Mouse (Mus musculus) heart, embryonic 11.5 days (tissue): ENCODE measurements around the gene Gja8. TPM values are rescaled to one million over a fixed set of nuclear protein-coding genes. Genes with fewer than 3 reads are reported as not detected.

Experiments used
- ATAC-seq: fragments of 200-750 bp; cut with Nextera tagmentation; replicated peaks from 2 replicates; pipeline ENCODE4 v1.8.0; 2017; ENCODE audit warnings: moderate library complexity; ENCODE audit not compliant: insufficient number of reproducible peaks, low FRiP score, low TSS enrichment
- H3K27ac ChIP-seq: fragments of 300-500 bp; sonication (generic); 2 replicates; pipeline ENCODE4 v1.5.1; 2014; ENCODE audit warnings: mild to moderate bottlenecking, low read depth, low read length
- H3K27me3 ChIP-seq: fragments of 300-500 bp; sonication (generic); 2 replicates; pipeline ENCODE4 v1.6.1; 2014; ENCODE audit warnings: mild to moderate bottlenecking, low read length, mixed read lengths; ENCODE audit not compliant: control insufficient read depth, insufficient read depth
- H3K36me3 ChIP-seq: fragments of 300-500 bp; sonication (generic); 2 replicates; pipeline ENCODE4 v1.6.1; 2014; ENCODE audit warnings: mild to moderate bottlenecking, low read length, moderate library complexity, mixed read lengths; ENCODE audit not compliant: control insufficient read depth, insufficient read depth
- H3K4me1 ChIP-seq: fragments of 300-500 bp; sonication (generic); 2 replicates; pipeline ENCODE4 v1.6.1; 2014; ENCODE audit warnings: low read length; ENCODE audit not compliant: control insufficient read depth, insufficient read depth
- H3K4me2 ChIP-seq: fragments of 300-500 bp; sonication (generic); 2 replicates; pipeline ENCODE4 v1.6.1; 2014; ENCODE audit warnings: mild to moderate bottlenecking, moderate library complexity
- H3K4me3 ChIP-seq: fragments of 300-500 bp; sonication (generic); 2 replicates; pipeline ENCODE4 v1.5.1; 2014; ENCODE audit warnings: low read depth, low read length
- H3K9ac ChIP-seq: fragments of 300-500 bp; sonication (generic); 2 replicates; pipeline ENCODE4 v1.6.1; 2014; ENCODE audit warnings: mild to moderate bottlenecking, low read depth, low read length, moderate library complexity
- H3K9me3 ChIP-seq: fragments of 300-500 bp; sonication (generic); replicated peaks from 2 replicates; pipeline ENCODE4 v1.6.1; 2016; ENCODE audit warnings: low read length; ENCODE audit not compliant: control insufficient read depth
- WGBS: fragments of 180-500 bp; shearing (Covaris S2); extraction: QIAGEN DNeasy Blood & Tissue Kit; methylation state at CpG from one replicate; pipeline ENCODE4 v1.1.7; 2014; ENCODE audit not compliant: insufficient replicate concordance; 5-methylcytosine and 5-hydroxymethylcytosine counted together
- polyA plus RNA-seq: library from polyadenylated mRNA; unstranded; fragments of >200 nt; fragmentation: Nextera tagmentation; extraction: Ambion mirVana; gene quantifications from 2 replicates; pipeline ENCODE4 v1.2.1, GENCODE M21; 2014

The Gja8 gene
- polyA plus RNA-seq, 1 experiment from 2014 or later, result not detected

DNA sequence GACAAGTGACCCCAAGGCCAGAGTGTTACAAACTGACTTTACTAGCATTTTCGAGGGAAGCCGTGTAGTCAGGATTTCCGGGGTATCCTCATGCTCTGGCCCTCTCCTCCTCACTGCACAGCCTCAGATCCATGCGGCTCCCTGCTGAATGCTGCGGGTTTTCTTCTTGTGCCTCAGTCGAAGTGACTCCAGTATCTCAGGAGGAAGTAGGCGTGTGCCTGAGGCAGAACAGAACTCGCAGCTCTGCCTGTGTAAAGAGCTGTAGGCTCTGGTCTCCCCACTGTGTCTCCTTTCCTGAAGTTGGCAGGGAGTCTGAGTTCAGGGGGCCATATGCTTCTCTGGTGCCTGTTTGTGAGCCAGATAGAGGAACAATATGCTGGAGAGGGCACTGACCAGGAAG lies 54.8 kb downstream of the Gja8 start:
- peaks cover 18% of the 10 kb centered on the region for H3K36me3 ChIP-seq
- no peak overlapping the region for H3K4me2 ChIP-seq
- WGBS, result 73% methylated on average over 8 of the region's 8 CpGs
- no peak overlapping the region for H3K27ac ChIP-seq
- no peaks in the 10 kb centered on the region for H3K9me3 ChIP-seq
- no peaks in the 10 kb centered on the region for H3K27me3 ChIP-seq
- H3K4me3 ChIP-seq, result no peak overlapping the region
- H3K4me1 ChIP-seq, result no peaks in the 10 kb centered on the region
- no peak overlapping the region for H3K9ac ChIP-seq
- no peak for ATAC-seq

DNA sequence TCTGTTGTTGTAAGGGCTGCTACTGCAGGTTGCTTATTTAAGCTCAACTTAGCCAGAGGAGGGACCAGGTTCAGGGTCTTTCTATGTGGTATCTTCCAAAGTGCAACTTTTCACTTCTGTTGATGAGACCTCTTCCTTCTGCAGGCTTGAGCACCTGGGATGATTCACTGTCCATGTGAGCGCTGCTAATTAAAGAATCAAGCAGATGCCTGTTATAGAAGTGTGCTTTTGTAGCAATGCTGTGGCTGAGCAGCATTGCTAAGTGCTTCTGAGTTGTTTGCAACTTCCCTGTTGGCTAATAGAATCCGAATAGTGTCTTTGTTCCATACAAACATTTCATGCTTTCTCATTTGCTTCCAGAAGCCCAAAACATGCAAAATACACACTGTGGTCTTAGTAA lies 55.5 kb downstream of the Gja8 start:
- H3K27ac ChIP-seq, result no peak overlapping the region
- ATAC-seq, result no peak
- no peaks in the 10 kb centered on the region for H3K27me3 ChIP-seq
- H3K4me2 ChIP-seq, result no peak overlapping the region
- no peaks in the 10 kb centered on the region for H3K9me3 ChIP-seq
- no peaks in the 10 kb centered on the region for H3K4me1 ChIP-seq
- H3K4me3 ChIP-seq, result no peak overlapping the region
- WGBS, result 92% methylated on average over 2 of the region's 2 CpGs
- peaks cover 18% of the 10 kb centered on the region for H3K36me3 ChIP-seq
- H3K9ac ChIP-seq, result no peak overlapping the region

DNA sequence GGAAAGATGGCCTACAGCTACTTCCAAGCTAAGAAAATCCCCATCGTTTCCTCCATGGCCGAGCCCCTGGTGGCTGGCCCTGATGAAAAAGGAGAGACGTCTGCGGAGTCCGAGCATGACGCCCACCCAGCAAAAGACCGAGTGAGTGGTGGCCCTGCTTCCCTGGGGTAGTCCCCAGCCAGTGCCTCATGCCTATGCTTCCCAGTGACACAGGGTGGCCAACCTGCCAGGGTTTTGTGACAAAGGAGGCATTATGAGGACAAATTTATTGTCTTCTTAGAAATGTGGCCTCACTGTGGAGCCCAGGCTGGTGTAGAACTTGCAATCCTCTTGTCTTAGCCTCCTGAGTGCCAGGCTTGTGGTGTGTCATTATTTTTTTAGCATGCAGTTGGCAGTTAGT lies 56.7 kb downstream of the Gja8 start:
- Histone ChIP-seq H3K27me3 (no peaks in the 10 kb centered on the region), H3K36me3 (peaks cover 18% of the 10 kb centered on the region), H3K9me3 (no peaks in the 10 kb centered on the region), H3K4me2 (no peak overlapping the region), H3K4me1 (no peaks in the 10 kb centered on the region), H3K27ac (no peak overlapping the region), H3K9ac (no peak overlapping the region), H3K4me3 (no peak overlapping the region)
- ATAC-seq, result no peak
- WGBS, result 90% methylated on average over 7 of the region's 7 CpGs

DNA sequence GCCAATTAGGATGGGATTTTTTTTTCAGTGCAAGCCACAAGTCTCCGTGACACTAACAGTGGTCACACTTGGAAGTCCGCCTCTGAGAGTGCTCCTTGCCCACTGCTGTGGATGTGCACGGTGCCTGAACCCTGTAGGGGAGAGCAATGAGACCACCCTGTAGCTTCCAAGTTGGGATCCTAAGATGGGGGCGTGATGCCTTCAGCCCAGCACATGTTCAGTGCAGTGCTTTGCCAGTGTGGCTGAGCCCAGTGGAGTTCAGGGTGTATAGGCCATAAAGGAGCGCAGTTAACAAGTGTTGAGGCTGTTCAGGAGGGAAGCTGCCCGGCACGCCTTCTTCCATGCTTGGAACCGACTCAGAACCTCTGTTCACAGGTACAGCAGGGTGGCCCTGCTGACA lies 57.3 kb downstream of the Gja8 start:
- H3K36me3 ChIP-seq, result peaks cover 18% of the 10 kb centered on the region
- no peak overlapping the region for H3K9ac ChIP-seq
- no peak overlapping the region for H3K4me2 ChIP-seq
- ATAC-seq, result no peak
- H3K9me3 ChIP-seq, result no peaks in the 10 kb centered on the region
- no peak overlapping the region for H3K4me3 ChIP-seq
- 94% methylated on average over 8 of the region's 8 CpGs for WGBS
- no peaks in the 10 kb centered on the region for H3K4me1 ChIP-seq
- H3K27me3 ChIP-seq, result no peaks in the 10 kb centered on the region
- no peak overlapping the region for H3K27ac ChIP-seq

DNA sequence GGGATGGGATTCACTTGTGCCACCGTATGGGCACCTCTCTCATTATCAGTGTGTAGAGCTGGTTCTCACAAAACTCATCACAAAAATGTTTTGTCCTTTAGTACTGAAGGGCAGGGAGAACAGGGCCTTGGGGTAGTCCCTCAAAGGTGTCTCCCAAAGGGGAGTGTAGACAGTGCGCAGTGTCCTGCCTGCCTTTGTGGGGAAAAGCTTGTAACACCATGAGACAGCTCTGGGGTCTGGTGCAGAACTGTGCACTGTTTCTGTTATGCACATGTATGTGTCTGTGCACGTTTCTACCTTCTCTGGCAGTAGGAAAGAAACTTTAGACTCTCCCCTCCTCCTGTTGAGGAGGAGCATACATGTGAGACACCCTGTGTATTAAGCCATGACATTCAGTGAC lies 58.0 kb downstream of the Gja8 start:
- ATAC-seq, result no peak

More for the DNA sequence above, 58.0 kb downstream of the Gja8 start:
- no peak overlapping the region for H3K9ac ChIP-seq
- H3K27me3 ChIP-seq, result no peaks in the 10 kb centered on the region
- peaks cover 14% of the 10 kb centered on the region for H3K36me3 ChIP-seq
- no peaks in the 10 kb centered on the region for H3K4me1 ChIP-seq
- no peaks in the 10 kb centered on the region for H3K9me3 ChIP-seq
- no peak overlapping the region for H3K4me2 ChIP-seq
- 85% methylated on average over 3 of the region's 3 CpGs for WGBS
- H3K4me3 ChIP-seq, result no peak overlapping the region
- no peak overlapping the region for H3K27ac ChIP-seq

Other genes with a start within 250 kb of the Gja8 start
- 26.9 and 30.2 TPM in 2 replicates for gene Pias3, start 229.6 kb downstream of the Gja8 start, polyA plus RNA-seq
- 7.4 and 9.3 TPM in 2 replicates for gene Nudt17, start 217.5 kb downstream of the Gja8 start, polyA plus RNA-seq
- 31.4 and 32.7 TPM in 2 replicates for gene Polr3c, start 198.4 kb downstream of the Gja8 start, polyA plus RNA-seq
- gene Rnf115, start 198.4 kb downstream of the Gja8 start, polyA plus RNA-seq, result 53.9 and 56.1 TPM in 2 replicates
- gene Pdzk1, start 96.7 kb downstream of the Gja8 start, polyA plus RNA-seq, result 0.10 TPM in 1 of 2 replicates, not detected in the other
- gene Cd160, start 96.7 kb downstream of the Gja8 start, polyA plus RNA-seq, result 0.14 TPM in 1 of 2 replicates, not detected in the other
- gene Gja5, start 21.3 kb downstream of the Gja8 start, polyA plus RNA-seq, result 34.7 and 65.9 TPM in 2 replicates
- gene Gpr89, start 20.7 kb downstream of the Gja8 start, polyA plus RNA-seq, result 33.1 and 35.9 TPM in 2 replicates
- 54.0 and 59.2 TPM in 2 replicates for gene Acp6, start 232.8 kb upstream of the Gja8 start, polyA plus RNA-seq